Mouse (Mus musculus): ENCODE data around the gene Nectin2.
"Not testable (repeated sequence)": the region's sequence is repeated elsewhere in the genome, so short reads cannot be mapped to it uniquely, and the experiment has no call there.

GRCm38 (mm10) chr7:19686927-19687583 is 63.2 kb downstream of the Nectin2 start:
- not testable (repeated sequence) for TF ChIP-seq CTCF (IDR thresholded peaks at IDR 0.05; ENCODE audit: low read depth, low read length); POLR2A (IDR thresholded peaks at IDR 0.05; ENCODE audit: borderline replicate concordance, low read depth, low read length)
